Mouse (Mus musculus): Measurements from ENCODE around the gene Gm6588. TPM values are rescaled to one million over a fixed set of nuclear protein-coding genes. Genes with fewer than 3 reads are reported as not detected.
A peak's percentile ranks its signal among the peaks of the same experiment; 100 is the strongest.

Gm6588 gene
- polyA plus RNA-seq, 2 experiments, result not detected

GRCm38 (mm10) chr5:112433004-112433403 lies 16.2 kb upstream of the Gm6588 start:
- under 1% methylated on average over 8 of the region's 8 CpGs for WGBS

GRCm38 (mm10) chr5:112438535-112438934 lies 10.7 kb upstream of the Gm6588 start:
- Histone ChIP-seq H3K4me2 (replicated peaks; ENCODE audit: low read depth, low read length, severe bottlenecking) (no peak overlapping the region), H3K27ac (replicated peaks; ENCODE audit: low read depth, low read length) (no peak overlapping the region), H3K4me1 (ENCODE audit: control insufficient read depth, insufficient read depth, low read length) (no peaks in the 10 kb centered on the region), H3K9me3 (ENCODE audit: control insufficient read depth, low read length) (no peaks in the 10 kb centered on the region), H3K36me3 (ENCODE audit: control insufficient read depth, insufficient read depth, low read length) (no peaks in the 10 kb centered on the region), H3K27me3 (ENCODE audit: control insufficient read depth, insufficient read depth, low read length) (no peaks in the 10 kb centered on the region), H3K9ac (ENCODE audit: low read depth, low read length, severe bottlenecking) (no peak overlapping the region), H3K4me3 (replicated peaks; ENCODE audit: low read length) (no peak overlapping the region)
- no peak for TF ChIP-seq POLR2A (IDR thresholded peaks at IDR 0.05; ENCODE audit: borderline replicate concordance, extremely low read depth, insufficient read depth, insufficient read length)
- 41% methylated on average over 10 of the region's 10 CpGs for WGBS
- ATAC-seq (ENCODE audit: low FRiP score, low read depth) (no peak), DNase-seq (ENCODE audit: low spot score) (no peak)

More at GRCm38 (mm10) chr5:112433004-112433403, 16.2 kb upstream of the Gm6588 start:
- Histone ChIP-seq H3K4me1 (ENCODE audit: control insufficient read depth, insufficient read depth, low read length) (peaks cover 4% of the 10 kb centered on the region), H3K9me3 (ENCODE audit: control insufficient read depth, low read length) (no peaks in the 10 kb centered on the region), H3K4me3 (replicated peaks; ENCODE audit: low read length) (no peak overlapping the region), H3K4me2 (replicated peaks; ENCODE audit: low read depth, low read length, severe bottlenecking) (no peak overlapping the region), H3K9ac (ENCODE audit: low read depth, low read length, severe bottlenecking) (no peak overlapping the region), H3K27me3 (ENCODE audit: control insufficient read depth, insufficient read depth, low read length) (no peaks in the 10 kb centered on the region), H3K36me3 (ENCODE audit: control insufficient read depth, insufficient read depth, low read length) (no peaks in the 10 kb centered on the region), H3K27ac (replicated peaks; ENCODE audit: low read depth, low read length) (no peak overlapping the region)
- ATAC-seq (ENCODE audit: low FRiP score, low read depth) (no peak), DNase-seq (ENCODE audit: low spot score) (peak; percentile 57)
- TF ChIP-seq POLR2A (IDR thresholded peaks at IDR 0.05; ENCODE audit: borderline replicate concordance, extremely low read depth, insufficient read depth, insufficient read length), result no peak

- ATAC-seq (ENCODE audit: low FRiP score, low read depth), result no peak
- Histone ChIP-seq H3K9me3 (ENCODE audit: control insufficient read depth, low read length) (no peaks in the 10 kb centered on the region), H3K4me1 (ENCODE audit: control insufficient read depth, insufficient read depth, low read length) (no peaks in the 10 kb centered on the region), H3K36me3 (ENCODE audit: control insufficient read depth, insufficient read depth, low read length) (no peaks in the 10 kb centered on the region), H3K27me3 (ENCODE audit: control insufficient read depth, insufficient read depth, low read length) (no peaks in the 10 kb centered on the region), H3K4me2 (replicated peaks; ENCODE audit: low read depth, low read length, severe bottlenecking) (no peak overlapping the region), H3K9ac (ENCODE audit: low read depth, low read length, severe bottlenecking) (no peak overlapping the region), H3K27ac (replicated peaks; ENCODE audit: low read depth, low read length) (no peak overlapping the region), H3K4me3 (replicated peaks; ENCODE audit: low read length) (no peak overlapping the region)
- TF ChIP-seq POLR2A (IDR thresholded peaks at IDR 0.05; ENCODE audit: borderline replicate concordance, extremely low read depth, insufficient read depth, insufficient read length), result no peak
- DNase-seq (ENCODE audit: low spot score), result no peak
- 73% methylated on average over 9 of the region's 9 CpGs for WGBS
Observed at GRCm38 (mm10) chr5:112453088-112453487, 3.9 kb downstream of the Gm6588 start.

GRCm38 (mm10) chr5:112454966-112455555 lies 5.8 kb downstream of the Gm6588 start:
- Histone ChIP-seq H3K4me1 (ENCODE audit: control insufficient read depth, insufficient read depth, low read length) (no peaks in the 10 kb centered on the region), H3K27me3 (ENCODE audit: control insufficient read depth, insufficient read depth, low read length) (no peaks in the 10 kb centered on the region), H3K9me3 (ENCODE audit: control insufficient read depth, low read length) (no peaks in the 10 kb centered on the region), H3K36me3 (ENCODE audit: control insufficient read depth, insufficient read depth, low read length) (no peaks in the 10 kb centered on the region), H3K4me2 (replicated peaks; ENCODE audit: low read depth, low read length, severe bottlenecking) (no peak overlapping the region), H3K9ac (ENCODE audit: low read depth, low read length, severe bottlenecking) (no peak overlapping the region), H3K27ac (replicated peaks; ENCODE audit: low read depth, low read length) (no peak overlapping the region), H3K4me3 (replicated peaks; ENCODE audit: low read length) (no peak overlapping the region)
- ATAC-seq (ENCODE audit: low FRiP score, low read depth) (no peak), DNase-seq (ENCODE audit: low spot score) (no peak)
- 70% methylated on average over 12 of the region's 12 CpGs for WGBS
- no peak for TF ChIP-seq POLR2A (IDR thresholded peaks at IDR 0.05; ENCODE audit: borderline replicate concordance, extremely low read depth, insufficient read depth, insufficient read length)

GRCm38 (mm10) chr5:112459903-112460302 lies 10.7 kb downstream of the Gm6588 start:
- H3K27ac ChIP-seq (replicated peaks; ENCODE audit: low read depth, low read length), result no peak overlapping the region
- no peak overlapping the region for H3K9ac ChIP-seq (ENCODE audit: low read depth, low read length, severe bottlenecking)
- H3K4me2 ChIP-seq (replicated peaks; ENCODE audit: low read depth, low read length, severe bottlenecking), result no peak overlapping the region
- H3K36me3 ChIP-seq (ENCODE audit: control insufficient read depth, insufficient read depth, low read length), result no peaks in the 10 kb centered on the region
- no peaks in the 10 kb centered on the region for H3K9me3 ChIP-seq (ENCODE audit: control insufficient read depth, low read length)
- ATAC-seq (ENCODE audit: low FRiP score, low read depth) (no peak), DNase-seq (ENCODE audit: low spot score) (no peak)
- 53% methylated on average over 3 of the region's 3 CpGs for WGBS
- H3K4me1 ChIP-seq (ENCODE audit: control insufficient read depth, insufficient read depth, low read length), result no peaks in the 10 kb centered on the region
- no peak for TF ChIP-seq POLR2A (IDR thresholded peaks at IDR 0.05; ENCODE audit: borderline replicate concordance, extremely low read depth, insufficient read depth, insufficient read length)
- H3K27me3 ChIP-seq (ENCODE audit: control insufficient read depth, insufficient read depth, low read length), result no peaks in the 10 kb centered on the region
- no peak overlapping the region for H3K4me3 ChIP-seq (replicated peaks; ENCODE audit: low read length)
